Mouse (Mus musculus): ENCODE results near the gene Dzank1.

Gene Dzank1

GRCm38 (mm10) chr2:144526981-144527820, at the start of gene Dzank1, which contains the start of gene Polr3f:
Gene Dzank1 (minus strand): TSS chr2:144527414.
Gene Polr3f (plus strand): TSS chr2:144527718.
- DNase-seq (ENCODE audit: low read depth, low spot score) = peak; percentile 98

- peak; percentile 96 for DNase-seq (ENCODE audit: low read depth, low spot score)
Measured at GRCm38 (mm10) chr2:144555820-144556552, 28.8 kb upstream of the Dzank1 start, which contains the start of gene Sec23b. Gene Sec23b (plus strand): TSS chr2:144556229.

GRCm38 (mm10) chr2:144555286-144555819, 28.1 kb upstream of the Dzank1 start:
- no peak for DNase-seq (ENCODE audit: low read depth, low spot score)

- DNase-seq (ENCODE audit: low read depth, low spot score) = no peak
Measured at GRCm38 (mm10) chr2:144553905-144554304, 26.7 kb upstream of the Dzank1 start.

- peak; percentile 62 for DNase-seq (ENCODE audit: low read depth, low spot score)
Measured at GRCm38 (mm10) chr2:144550529-144550928, 23.3 kb upstream of the Dzank1 start, which contains the start of gene Rbbp9. Gene Rbbp9 (minus strand): TSS chr2:144550869.

- no peak for DNase-seq (ENCODE audit: low read depth, low spot score)
Measured at GRCm38 (mm10) chr2:144547559-144547958, 20.3 kb upstream of the Dzank1 start.

- DNase-seq (ENCODE audit: low read depth, low spot score) = no peak
Measured at GRCm38 (mm10) chr2:144545481-144545880, 18.3 kb upstream of the Dzank1 start.

GRCm38 (mm10) chr2:144545061-144545460, 17.8 kb upstream of the Dzank1 start:
- DNase-seq (ENCODE audit: low read depth, low spot score) = no peak

GRCm38 (mm10) chr2:144544630-144545029, 17.4 kb upstream of the Dzank1 start:
- no peak for DNase-seq (ENCODE audit: low read depth, low spot score)

- no peak for DNase-seq (ENCODE audit: low read depth, low spot score)
Measured at GRCm38 (mm10) chr2:144543670-144544069, 16.5 kb upstream of the Dzank1 start.

- DNase-seq (ENCODE audit: low read depth, low spot score) = no peak
Measured at GRCm38 (mm10) chr2:144541246-144541645, 14.0 kb upstream of the Dzank1 start.

- DNase-seq (ENCODE audit: low read depth, low spot score) = no peak
Measured at GRCm38 (mm10) chr2:144537123-144537522, 9.9 kb upstream of the Dzank1 start.

- no peak for DNase-seq (ENCODE audit: low read depth, low spot score)
Measured at GRCm38 (mm10) chr2:144527821-144528174, 584 bp upstream of the Dzank1 start.

GRCm38 (mm10) chr2:144525856-144526255, 1.4 kb downstream of the Dzank1 start:
- DNase-seq (ENCODE audit: low read depth, low spot score) = peak; percentile 12

- DNase-seq (ENCODE audit: low read depth, low spot score) = no peak
Measured at GRCm38 (mm10) chr2:144519772-144520171, 7.4 kb downstream of the Dzank1 start.

GRCm38 (mm10) chr2:144514619-144515018, 12.6 kb downstream of the Dzank1 start:
- no peak for DNase-seq (ENCODE audit: low read depth, low spot score)

- no peak for DNase-seq (ENCODE audit: low read depth, low spot score)
Measured at GRCm38 (mm10) chr2:144502134-144502533, 25.1 kb downstream of the Dzank1 start.

GRCm38 (mm10) chr2:144489342-144489741, 37.9 kb downstream of the Dzank1 start:
- no peak for DNase-seq (ENCODE audit: low read depth, low spot score)

- DNase-seq (ENCODE audit: low read depth, low spot score) = no peak
Measured at GRCm38 (mm10) chr2:144487476-144487875, 39.7 kb downstream of the Dzank1 start.

- DNase-seq (ENCODE audit: low read depth, low spot score) = no peak
Measured at GRCm38 (mm10) chr2:144485439-144485838, 41.8 kb downstream of the Dzank1 start.

GRCm38 (mm10) chr2:144484084-144484483, 43.1 kb downstream of the Dzank1 start:
- DNase-seq (ENCODE audit: low read depth, low spot score) = no peak

- DNase-seq (ENCODE audit: low read depth, low spot score) = no peak
Measured at GRCm38 (mm10) chr2:144479421-144479820, 47.8 kb downstream of the Dzank1 start.
